Mouse (Mus musculus): Measurements from ENCODE around the gene Klhdc3. TPM values are rescaled to one million over a fixed set of nuclear protein-coding genes. Genes with fewer than 3 reads are reported as not detected.

Gene Klhdc3
- polyA plus RNA-seq, 1 experiment: 189 TPM

- DNase-seq (ENCODE audit: extremely low spot score in 1 of 2, low spot score in 1 of 2): no peak
These were observed 21.8 kb upstream of the Klhdc3 start for GRCm38 (mm10) chr17:46702506-46702905.

DNA sequence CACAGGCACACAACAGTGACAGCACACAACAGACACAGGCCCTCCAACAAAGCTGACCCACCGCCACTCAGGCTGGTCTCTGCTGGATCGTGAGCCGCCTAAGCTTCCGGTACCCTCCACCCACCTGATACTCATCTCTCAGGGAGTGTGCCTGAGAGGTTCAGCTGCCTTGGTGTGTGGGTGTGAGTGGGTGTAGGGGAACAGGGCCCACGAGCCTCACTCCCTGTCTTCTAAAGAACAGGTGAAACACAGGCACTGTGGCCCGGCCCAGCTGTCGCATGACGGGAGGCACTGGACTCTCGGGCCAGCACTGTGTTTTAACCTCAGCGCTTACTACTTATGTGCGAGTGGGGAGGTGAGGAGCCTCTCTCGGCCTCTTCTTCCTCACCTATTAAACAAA is 21.4 kb upstream of the Klhdc3 start:
- DNase-seq (ENCODE audit: extremely low spot score in 1 of 2, low spot score in 1 of 2): no peak

DNA sequence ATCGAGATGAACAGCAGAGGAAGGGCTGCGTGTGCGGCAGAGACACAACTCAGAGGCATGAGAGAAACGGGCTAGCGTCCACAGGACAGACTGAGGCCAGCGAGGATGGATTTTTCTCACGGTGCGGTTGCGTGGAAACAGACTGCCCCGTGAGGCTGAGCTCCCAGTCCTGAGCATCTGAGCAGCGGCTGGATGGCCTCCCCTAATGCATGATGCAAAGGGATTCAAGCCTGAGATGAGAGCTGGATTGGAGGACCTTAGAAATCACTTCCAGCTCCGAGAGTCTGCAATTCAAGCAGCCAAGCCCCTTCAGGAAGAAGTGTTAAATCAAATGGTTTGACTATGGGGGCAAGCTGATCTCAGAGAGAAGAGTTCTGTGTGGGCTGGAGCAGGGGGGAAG is 20.8 kb upstream of the Klhdc3 start:
- DNase-seq (ENCODE audit: extremely low spot score in 1 of 2, low spot score in 1 of 2): peak in 1 of 2 experiments; percentile 32

- DNase-seq (ENCODE audit: extremely low spot score in 1 of 2, low spot score in 1 of 2): no peak
These were observed 19.2 kb upstream of the Klhdc3 start for GRCm38 (mm10) chr17:46699912-46700311.

- DNase-seq (ENCODE audit: extremely low spot score in 1 of 2, low spot score in 1 of 2): no peak
These were observed 18.5 kb upstream of the Klhdc3 start for GRCm38 (mm10) chr17:46699245-46699644.

GRCm38 (mm10) chr17:46698515-46698914 is 17.8 kb upstream of the Klhdc3 start:
- DNase-seq (ENCODE audit: extremely low spot score in 1 of 2, low spot score in 1 of 2): no peak

DNA sequence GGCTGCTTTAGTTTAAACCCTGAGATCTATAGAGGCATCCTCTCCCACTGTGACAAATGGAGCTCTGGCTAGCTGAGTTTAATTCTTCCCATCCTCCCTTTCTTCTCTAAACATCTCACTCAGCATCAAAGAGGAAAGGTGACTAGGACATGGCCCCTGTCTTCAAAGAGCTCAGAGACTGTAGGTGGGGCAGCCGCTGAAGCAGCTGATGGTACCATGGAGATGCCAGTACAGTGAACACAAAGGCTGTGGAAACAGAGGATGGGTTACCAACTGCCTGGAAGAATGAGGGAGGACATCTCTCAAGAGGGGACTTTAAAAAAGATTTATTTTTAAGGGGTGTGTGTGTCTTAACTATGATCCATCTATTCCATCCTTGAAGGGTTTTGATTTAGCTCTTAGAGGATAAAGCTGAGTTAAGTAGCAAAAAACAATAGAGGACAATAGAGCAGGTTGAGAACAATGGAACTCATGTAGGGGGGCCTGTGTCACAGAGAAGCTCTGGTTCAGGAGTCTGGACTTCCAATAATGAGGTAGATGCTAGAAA is 13.9 kb upstream of the Klhdc3 start:
- DNase-seq (ENCODE audit: extremely low spot score in 1 of 2, low spot score in 1 of 2): no peak

DNA sequence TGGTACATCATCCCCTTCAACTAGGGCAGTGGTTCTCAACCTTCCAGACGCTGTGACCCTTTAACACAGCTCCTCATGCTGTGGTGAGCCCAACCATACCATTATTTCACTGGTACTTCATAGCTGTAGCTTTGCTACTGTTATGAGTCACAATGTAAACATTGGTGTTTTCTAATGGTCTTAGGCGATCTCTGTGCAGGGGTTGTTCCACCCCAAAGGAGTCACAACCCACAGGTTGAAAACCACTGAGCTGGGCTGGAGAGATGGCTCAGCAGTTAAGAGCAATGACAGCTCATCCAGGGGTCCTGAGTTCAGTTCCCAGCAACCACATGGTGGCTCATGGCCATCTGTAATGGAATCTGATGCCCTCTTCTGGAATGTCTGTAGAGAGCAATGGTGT is 10.7 kb upstream of the Klhdc3 start:
- DNase-seq (ENCODE audit: extremely low spot score in 1 of 2, low spot score in 1 of 2): no peak

GRCm38 (mm10) chr17:46690665-46691064 is 10.0 kb upstream of the Klhdc3 start:
- DNase-seq (ENCODE audit: extremely low spot score in 1 of 2, low spot score in 1 of 2): no peak

DNA sequence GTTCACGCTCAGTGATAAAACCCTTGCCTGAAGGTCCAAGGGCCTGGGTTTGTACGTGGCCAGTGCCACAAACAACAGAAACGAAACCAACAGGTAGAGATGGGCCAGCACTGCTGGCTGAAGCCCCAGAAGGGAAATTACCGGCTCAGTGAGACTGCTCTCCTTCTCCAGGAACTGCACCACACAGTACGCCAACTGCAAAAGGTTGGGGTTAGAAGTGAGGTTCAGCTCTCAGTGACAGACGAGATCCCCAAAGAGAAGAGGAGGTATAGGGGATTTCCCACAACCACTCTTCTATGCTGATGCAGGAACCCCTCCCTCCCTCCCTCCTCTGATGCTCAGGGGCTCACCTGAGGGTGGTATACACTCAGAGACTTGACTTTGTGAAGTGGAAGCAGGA is 5.2 kb upstream of the Klhdc3 start:
- no peak for DNase-seq (ENCODE audit: extremely low spot score in 1 of 2, low spot score in 1 of 2)

DNA sequence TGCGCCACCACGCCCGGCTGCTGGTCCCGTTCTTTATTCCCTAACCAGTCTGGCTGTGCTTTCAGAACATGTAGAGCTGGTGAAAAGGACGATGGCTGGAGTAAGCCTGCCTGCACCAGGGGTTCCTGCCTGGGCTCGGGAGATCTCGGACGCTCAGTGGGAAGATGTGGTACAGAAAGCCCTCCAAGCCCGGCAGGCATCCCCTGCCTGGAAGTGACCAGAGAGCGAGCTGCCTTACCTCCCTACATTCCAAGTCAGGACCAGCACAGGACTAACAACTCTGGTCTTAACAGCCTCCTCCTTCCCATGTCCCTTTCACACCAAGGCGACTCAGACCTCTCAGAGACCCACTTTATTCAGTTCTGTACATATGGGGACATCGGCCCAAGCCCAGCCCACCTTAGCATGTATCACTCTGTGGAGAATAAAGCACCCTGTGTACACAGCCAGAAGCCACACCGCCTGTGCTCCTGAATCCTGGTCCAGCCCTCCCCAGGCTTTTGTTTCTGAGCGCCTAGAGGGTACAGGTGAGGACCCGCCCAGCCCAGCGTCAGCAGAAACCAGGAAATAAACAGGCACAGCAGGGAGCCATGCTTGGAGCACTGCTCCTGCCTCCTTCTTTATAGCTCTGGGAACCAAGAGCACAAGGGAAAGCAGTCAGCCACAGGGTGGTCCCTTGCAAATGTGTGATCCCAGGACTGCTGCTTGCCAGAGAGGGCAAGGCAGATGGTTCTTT is 2.1 kb upstream of the Klhdc3 start:
- no peak for DNase-seq (ENCODE audit: extremely low spot score in 1 of 2, low spot score in 1 of 2)

DNA sequence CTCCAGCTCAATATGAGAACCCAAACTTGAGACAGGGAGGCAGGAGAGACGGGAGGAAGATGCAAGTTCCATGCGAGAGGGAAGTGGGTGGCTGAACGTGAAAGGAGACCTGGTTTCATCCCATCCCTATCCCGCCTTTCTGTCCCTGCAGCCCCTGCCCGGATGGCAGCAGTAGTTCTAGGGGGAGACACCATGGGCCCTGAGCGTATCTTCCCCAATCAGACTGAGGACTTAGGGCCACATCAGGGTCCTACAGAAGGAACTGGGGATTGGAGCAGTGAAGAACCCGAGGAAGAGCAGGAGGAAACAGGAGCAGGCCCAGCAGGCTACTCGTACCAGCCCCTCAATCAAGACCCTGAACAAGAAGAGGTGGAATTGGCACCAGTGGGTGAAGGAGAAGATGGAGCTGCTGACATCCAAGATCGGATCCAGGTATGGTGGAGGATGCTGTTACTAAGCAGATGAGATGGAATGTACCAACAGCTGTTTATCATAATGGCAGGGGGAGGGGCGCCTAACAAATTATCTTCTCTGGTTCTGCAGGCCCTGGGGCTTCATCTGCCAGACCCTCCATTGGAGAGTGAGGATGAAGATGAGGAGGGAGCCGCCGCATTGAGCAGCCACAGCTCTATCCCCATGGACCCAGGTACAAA is 878 bp upstream of the Klhdc3 start:
- no peak for DNase-seq (ENCODE audit: extremely low spot score in 1 of 2, low spot score in 1 of 2)

DNA sequence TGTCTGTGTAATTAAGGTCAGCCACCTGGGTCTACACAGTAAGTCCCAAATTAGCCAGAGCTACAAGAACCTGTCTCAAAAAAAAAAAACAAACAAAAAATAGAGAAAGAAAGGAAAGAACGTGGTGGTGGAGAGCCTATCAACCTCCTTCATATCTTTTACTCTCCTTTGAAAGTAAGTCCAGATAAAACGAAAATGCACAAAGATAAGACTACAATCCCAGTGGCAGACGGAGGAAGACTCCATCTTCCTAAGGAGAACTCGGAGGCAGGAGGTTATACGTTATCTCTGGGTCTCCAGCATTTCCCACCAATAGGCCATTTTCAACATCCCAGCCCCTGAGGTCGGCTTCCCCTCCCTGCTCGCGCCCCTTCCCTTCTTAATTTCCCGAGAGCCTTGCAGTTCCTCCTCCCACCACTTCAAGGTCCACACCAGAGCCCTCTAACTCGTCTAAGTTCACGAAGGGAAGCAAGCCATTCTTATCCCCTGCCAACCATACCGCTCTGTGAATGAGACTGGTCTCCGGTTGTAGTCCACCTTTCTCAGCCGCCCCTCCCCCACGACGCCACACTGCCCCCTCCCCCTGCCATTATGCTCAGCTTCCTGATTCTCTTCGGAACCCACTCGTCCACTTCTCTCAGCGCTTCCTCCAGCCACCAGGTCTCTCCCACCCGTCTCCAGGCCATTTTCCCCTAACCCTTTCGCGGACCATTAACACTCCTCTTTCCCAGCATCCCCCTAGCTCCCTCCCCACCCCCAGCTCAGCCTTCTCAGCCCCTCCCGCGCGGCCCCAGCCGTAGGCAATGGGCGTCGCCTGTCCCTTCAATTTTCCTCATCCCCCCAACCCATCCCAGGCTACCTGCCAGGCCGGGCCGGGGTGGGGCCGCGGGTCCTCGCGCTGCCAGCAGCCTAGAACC is 613 bp downstream of the Klhdc3 start:
- DNase-seq (ENCODE audit: extremely low spot score in 1 of 2, low spot score in 1 of 2): peak in 1 of 2 experiments; percentile 40

- DNase-seq (ENCODE audit: extremely low spot score in 1 of 2, low spot score in 1 of 2): no peak
These were observed 1.8 kb downstream of the Klhdc3 start for GRCm38 (mm10) chr17:46678911-46679310.

- no peak for DNase-seq (ENCODE audit: extremely low spot score in 1 of 2, low spot score in 1 of 2)
These were observed 2.3 kb downstream of the Klhdc3 start, which contains the start of gene Mea1 for GRCm38 (mm10) chr17:46678416-46678815. TSS of gene Mea1 (plus strand) at chr17:46678793.

GRCm38 (mm10) chr17:46674530-46675283 is 6.0 kb downstream of the Klhdc3 start:
- DNase-seq (ENCODE audit: extremely low spot score in 1 of 2, low spot score in 1 of 2): no peak

GRCm38 (mm10) chr17:46673850-46674529 is 6.7 kb downstream of the Klhdc3 start, which contains the start of gene Rrp36:
TSS of gene Rrp36 (minus strand) at chr17:46674352.
- peak; percentile 85 to 92 for DNase-seq (ENCODE audit: extremely low spot score in 1 of 2, low spot score in 1 of 2)

GRCm38 (mm10) chr17:46669911-46670310 is 10.8 kb downstream of the Klhdc3 start:
- no peak for DNase-seq (ENCODE audit: extremely low spot score in 1 of 2, low spot score in 1 of 2)

DNA sequence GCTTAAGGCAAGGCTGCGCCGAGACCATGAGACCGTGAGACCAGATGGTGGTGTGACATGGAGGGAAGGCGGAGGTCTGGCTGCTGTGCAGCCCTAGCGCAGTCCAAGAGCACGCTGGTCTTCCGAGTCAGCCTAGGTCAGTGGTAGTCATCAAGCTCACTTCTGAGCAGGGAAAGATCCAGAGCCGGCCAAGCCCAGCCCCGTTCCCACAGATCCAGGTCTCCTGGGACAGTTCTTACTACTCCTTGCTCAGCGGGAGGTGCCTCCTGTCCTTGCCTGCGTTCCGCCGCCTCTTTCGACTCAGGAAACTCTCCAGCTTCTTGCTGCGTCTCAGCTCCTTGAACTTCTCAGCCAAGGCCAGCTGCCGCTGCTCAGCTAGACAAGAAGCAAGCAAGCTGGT is 13.0 kb downstream of the Klhdc3 start:
- no peak for DNase-seq (ENCODE audit: extremely low spot score in 1 of 2, low spot score in 1 of 2)

- no peak for DNase-seq (ENCODE audit: extremely low spot score in 1 of 2, low spot score in 1 of 2)
These were observed 18.0 kb downstream of the Klhdc3 start for GRCm38 (mm10) chr17:46662730-46663129.
